Mouse (Mus musculus) gastrocnemius, postnatal 25 days (tissue): ENCODE measurements around the gene Nr6a1. TPM values are rescaled to one million over a fixed set of nuclear protein-coding genes. Genes with fewer than 3 reads are reported as not detected.

Experiments
- DNase-seq: peaks from one replicate; pipeline ENCODE4 v3.0.0; 2022
- total RNA-seq, 2 experiments: library from RNA; stranded (reverse); gene quantifications; 1 replicate in 1 of 2; 2 replicates in 1 of 2; pipeline ENCODE4 v1.2.3; 2021

Nr6a1 gene
- total RNA-seq, 2 experiments from 2014 or later, result 3.0 to 3.7 TPM

GRCm38 (mm10) chr2:38782731-38783130 lies 144.8 kb downstream of the Nr6a1 start:
- DNase-seq, result no peak

GRCm38 (mm10) chr2:38781945-38782720 lies 145.4 kb downstream of the Nr6a1 start:
- DNase-seq, result no peak

- no peak for DNase-seq
These were observed 147.5 kb downstream of the Nr6a1 start for GRCm38 (mm10) chr2:38779939-38780338.

- no peak for DNase-seq
These were observed 150.2 kb downstream of the Nr6a1 start for GRCm38 (mm10) chr2:38777326-38777725.

GRCm38 (mm10) chr2:38774936-38775335 lies 152.6 kb downstream of the Nr6a1 start:
- DNase-seq, result no peak

GRCm38 (mm10) chr2:38771478-38771797 lies 156.1 kb downstream of the Nr6a1 start:
- DNase-seq, result no peak

- DNase-seq, result no peak
These were observed 156.6 kb downstream of the Nr6a1 start for GRCm38 (mm10) chr2:38770772-38771477.

GRCm38 (mm10) chr2:38767177-38767931 lies 160.1 kb downstream of the Nr6a1 start:
- DNase-seq, result no peak

GRCm38 (mm10) chr2:38739847-38740246 lies 187.6 kb downstream of the Nr6a1 start:
- no peak for DNase-seq

GRCm38 (mm10) chr2:38739410-38739809 lies 188.1 kb downstream of the Nr6a1 start:
- no peak for DNase-seq

GRCm38 (mm10) chr2:38738601-38739301 lies 188.7 kb downstream of the Nr6a1 start:
- DNase-seq, result no peak

- DNase-seq, result no peak
These were observed 191.7 kb downstream of the Nr6a1 start for GRCm38 (mm10) chr2:38735740-38736139.

- no peak for DNase-seq
These were observed 192.8 kb downstream of the Nr6a1 start for GRCm38 (mm10) chr2:38734721-38735120.

GRCm38 (mm10) chr2:38730331-38730827 lies 197.1 kb downstream of the Nr6a1 start:
- DNase-seq, result no peak

GRCm38 (mm10) chr2:38725427-38725826 lies 202.1 kb downstream of the Nr6a1 start:
- no peak for DNase-seq

- no peak for DNase-seq
These were observed 204.1 kb downstream of the Nr6a1 start for GRCm38 (mm10) chr2:38723378-38723777.

GRCm38 (mm10) chr2:38722076-38722475 lies 205.4 kb downstream of the Nr6a1 start:
- DNase-seq, result no peak

GRCm38 (mm10) chr2:38720661-38721060 lies 206.8 kb downstream of the Nr6a1 start:
- DNase-seq, result no peak

GRCm38 (mm10) chr2:38719354-38719753 lies 208.1 kb downstream of the Nr6a1 start:
- DNase-seq, result no peak

- DNase-seq, result no peak
These were observed 208.8 kb downstream of the Nr6a1 start for GRCm38 (mm10) chr2:38718676-38719075.

- no peak for DNase-seq
These were observed 210.1 kb downstream of the Nr6a1 start for GRCm38 (mm10) chr2:38717436-38717835.

- DNase-seq, result no peak
These were observed 213.2 kb downstream of the Nr6a1 start, which contains the start of gene Nr5a1 for GRCm38 (mm10) chr2:38714324-38714723. Gene Nr5a1 (minus strand): TSS chr2:38714542.
